Mouse (Mus musculus): ENCODE measurements around the gene Rps27l.

- no peak for TF ChIP-seq CTCF (IDR thresholded peaks at IDR 0.05; ENCODE audit: insufficient read depth, low read length)
- TF ChIP-seq POLR2A (IDR thresholded peaks at IDR 0.05; ENCODE audit: borderline replicate concordance, extremely low read depth, low read depth, low read length): no peak
These were observed 38.0 kb upstream of the Rps27l start for GRCm38 (mm10) chr9:66907746-66908397.
